Mouse (Mus musculus): ENCODE measurements around the gene Rcc1l.
A peak's percentile ranks its signal among the peaks of the same experiment; 100 is the strongest.

The Rcc1l gene

DNA sequence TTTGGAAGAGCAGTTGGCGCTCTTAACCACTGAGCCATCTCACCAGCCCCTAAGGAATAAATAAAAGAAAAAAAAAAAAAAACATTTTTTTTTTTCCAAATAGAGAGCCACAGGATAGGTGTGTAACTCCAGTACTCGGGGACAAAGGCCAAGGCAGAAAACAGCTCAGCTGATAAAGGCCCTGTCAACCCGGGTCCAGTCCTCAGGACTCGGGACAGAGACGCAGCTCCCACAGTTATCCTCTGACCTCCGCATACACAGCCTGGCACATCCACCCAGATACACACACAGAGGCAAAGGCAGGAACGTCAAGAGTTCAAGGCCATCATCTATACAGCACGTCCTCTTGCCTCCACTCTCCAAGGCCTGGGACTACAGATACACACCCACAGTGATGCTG, 6.4 kb downstream of the Rcc1l start:
- DNase-seq (ENCODE audit: low spot score), result no peak

DNA sequence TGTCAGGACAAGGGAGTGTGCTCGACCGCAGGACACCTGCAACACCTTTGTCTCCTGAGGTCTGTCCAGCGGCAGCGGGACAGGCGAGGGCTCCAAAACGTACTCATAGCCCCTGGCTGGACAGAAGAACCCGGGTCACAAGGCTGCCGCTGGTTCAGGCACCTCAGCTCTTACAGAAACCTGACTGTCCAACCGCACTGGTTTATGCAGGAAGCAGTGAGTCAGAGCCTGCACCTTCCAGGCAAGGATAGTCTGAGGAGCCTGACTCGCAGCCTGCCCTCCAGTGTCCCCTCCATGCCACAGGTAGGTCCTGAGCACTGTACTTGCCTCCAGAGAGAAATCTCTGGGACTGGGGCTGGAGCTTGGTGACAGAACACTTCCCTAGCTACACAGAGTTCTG, 7.3 kb downstream of the Rcc1l start:
- no peak for DNase-seq (ENCODE audit: low spot score)

DNA sequence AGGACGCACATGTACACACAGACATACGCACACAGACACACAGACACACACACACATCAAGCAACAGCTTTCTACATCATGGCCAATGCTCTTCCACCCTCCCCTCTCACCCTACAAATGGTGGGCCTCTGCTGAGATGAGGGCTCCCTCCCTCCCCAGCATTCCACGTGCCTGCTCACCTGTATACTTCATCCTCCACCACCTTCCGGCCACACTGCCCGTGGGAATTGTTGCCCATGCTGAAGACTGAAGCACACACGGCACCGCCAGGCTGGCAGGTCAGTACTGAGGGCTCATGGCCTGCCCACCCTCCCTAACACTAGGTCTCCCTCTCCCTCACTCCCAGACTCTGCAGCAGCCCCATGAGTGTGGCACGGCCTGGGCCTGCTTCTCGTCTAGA, 8.5 kb downstream of the Rcc1l start:
- DNase-seq (ENCODE audit: low spot score), result no peak

DNA sequence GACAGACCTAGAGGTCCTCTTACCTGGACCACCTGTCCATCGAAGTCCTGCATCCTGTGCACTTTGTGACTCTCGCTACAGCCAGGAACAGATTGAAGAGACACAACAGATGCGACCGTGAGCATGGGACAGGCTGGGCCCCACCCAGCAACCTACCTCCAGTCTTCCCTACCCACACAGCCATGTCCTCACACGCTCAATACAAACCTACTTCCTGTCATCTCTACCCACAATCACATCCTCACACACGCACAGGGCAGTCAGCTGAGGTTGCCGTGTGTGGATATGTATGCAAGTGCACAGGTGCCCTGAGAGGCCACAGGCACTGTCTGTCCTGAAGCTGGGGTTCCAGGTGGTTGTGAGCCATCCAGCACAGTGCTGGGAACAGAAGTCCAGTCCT, 9.9 kb downstream of the Rcc1l start:
- DNase-seq (ENCODE audit: low spot score), result no peak

DNA sequence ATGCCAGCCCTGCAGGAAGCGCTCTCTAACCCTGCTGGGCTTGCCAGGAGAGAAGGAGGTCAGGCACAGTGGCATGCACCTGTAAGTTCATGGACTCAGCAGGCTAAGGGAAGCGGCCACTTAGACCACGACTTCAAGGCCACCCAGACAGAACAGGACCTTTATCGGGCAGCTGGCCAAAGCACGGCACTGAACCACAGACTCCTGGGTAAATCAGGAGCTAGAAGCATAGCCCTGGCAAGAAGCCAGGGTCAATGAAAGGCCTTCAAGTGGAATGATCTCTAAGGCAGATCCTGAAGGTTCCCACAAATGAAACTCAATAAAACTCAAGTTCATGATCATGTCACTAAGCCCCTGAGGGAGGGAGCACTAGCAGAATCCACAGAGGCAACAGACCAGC, 11.9 kb downstream of the Rcc1l start:
- DNase-seq (ENCODE audit: low spot score), result no peak

DNA sequence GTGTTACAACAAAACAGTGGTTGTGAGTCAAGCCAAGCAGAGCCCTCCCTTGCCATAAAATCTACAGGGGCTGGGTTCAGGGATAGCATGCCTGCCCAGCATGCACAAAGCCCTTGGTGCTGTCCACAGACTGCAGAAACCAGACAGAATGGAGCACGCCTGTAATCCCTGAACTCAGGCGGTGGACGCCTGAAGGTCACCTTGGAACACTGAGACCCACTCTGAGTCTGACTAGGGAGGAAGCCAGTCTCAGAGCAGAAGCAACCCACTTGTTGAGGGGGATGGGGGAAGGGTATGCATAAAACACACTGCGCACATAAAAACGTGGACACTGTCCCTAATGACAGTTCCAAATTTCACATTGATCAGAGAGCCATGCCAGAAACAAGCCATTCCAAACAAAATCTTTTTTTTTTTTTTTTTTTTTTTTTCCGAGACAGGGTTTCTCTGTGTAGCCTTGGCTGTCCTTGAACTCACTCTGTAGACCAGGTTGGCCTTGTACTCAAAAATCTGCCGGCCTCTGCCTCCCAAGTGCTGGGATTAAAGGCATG, 20.6 kb downstream of the Rcc1l start:
- no peak for DNase-seq (ENCODE audit: low spot score)

DNA sequence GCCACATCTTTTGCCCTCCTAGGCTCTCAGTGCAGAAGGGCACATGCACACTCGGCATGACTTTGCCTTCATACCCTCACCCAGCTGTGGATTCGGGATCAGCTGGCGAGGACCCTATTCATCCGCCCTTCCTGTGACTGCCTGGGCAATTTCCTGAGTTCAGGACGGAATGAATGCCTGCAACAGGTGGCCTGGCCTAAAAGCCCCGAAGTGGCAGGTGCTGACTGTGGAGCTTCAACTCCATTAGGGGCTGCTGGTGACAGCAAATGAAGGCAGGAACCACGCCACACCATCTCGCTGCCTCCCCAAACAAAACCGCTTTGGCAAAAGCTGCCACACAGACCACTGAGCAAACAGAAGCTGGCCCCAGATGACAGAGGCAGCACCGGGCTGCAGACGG, 24.7 kb downstream of the Rcc1l start:
- DNase-seq (ENCODE audit: low spot score), result no peak

DNA sequence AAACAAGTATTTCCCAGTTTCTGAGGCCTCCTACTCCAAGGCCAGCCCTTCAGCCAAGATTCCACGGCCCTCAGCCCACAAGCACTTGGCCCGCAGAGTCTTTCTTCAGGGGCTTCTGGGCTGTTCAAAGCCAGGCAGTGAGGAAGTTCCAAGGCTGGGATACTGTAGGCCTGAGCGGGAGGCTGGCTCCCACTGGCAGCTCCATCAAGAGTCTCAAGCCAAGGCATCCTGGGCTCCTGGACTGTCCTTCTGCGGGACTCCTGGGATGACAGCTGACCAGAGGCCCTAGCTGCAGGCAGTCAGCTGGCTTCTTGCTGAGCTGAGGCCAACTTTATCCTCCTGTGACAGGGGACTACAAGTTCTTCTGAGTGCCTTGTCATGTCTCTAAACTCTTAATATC, 28.4 kb downstream of the Rcc1l start:
- DNase-seq (ENCODE audit: low spot score), result no peak

DNA sequence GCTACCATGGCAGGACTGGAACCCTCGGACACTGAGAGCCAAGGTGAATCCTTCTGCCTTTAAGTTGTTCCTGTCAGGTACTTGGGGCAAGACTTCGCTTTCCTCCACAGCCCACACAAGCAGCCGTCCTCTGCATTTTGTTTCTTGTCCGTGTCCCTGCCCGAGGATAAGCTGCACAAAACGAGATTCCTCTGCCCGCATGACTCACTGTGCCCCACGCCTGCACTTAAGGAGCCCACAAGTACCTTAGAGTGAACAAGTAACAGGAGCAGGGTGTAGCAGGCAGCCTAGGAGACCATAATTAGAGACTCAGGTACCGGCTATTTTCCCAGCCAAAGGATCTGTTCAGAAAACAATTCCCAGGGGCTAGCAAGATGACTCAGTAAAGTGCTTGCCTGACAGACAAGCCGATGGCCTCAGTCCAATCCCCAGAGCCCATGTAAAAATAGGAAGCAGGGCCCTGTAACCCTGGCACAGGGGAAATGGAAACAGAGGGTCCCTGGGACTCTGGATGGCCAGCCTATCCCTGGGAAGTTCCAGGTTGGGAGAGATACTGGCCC, 29.3 kb downstream of the Rcc1l start:
- DNase-seq (ENCODE audit: low spot score), result peak; percentile 73

DNA sequence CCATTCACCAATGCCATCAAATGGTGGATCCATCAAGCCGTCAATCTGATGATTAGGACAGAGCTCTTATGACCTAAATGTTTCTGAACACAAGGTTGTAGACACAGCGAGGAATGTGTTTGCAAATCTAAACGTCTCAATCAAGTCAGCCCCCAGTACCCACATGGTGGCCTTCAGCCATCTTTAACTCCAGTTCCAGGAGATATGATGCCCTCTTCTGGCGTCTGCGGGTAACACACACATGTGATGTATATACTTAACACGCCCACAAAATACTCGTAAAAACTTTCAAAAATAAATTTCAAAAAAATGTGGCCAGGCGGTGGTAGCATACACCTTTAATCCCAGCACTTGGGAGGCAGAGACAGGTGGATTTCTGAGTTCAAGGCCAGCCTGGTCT, 31.6 kb downstream of the Rcc1l start:
- DNase-seq (ENCODE audit: low spot score), result no peak

DNA sequence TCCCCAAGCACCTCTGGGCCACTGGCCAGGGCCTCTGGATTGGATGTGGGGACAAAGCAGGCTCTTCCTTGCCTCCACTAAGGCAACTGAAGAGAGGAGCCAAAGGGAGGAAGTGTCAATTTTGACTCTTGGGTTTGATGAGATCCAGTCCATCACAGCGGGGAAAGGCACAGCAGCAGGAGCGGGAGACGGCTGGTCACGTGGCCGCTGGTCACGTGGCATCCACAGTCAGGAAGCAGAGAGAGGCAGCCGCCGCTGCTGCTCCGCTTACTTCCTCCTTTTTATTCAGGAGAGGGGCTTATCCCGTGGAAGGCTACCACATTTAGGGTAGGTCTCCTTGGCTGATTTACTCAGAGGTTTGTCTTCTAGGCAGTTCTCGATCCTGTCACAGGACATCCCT, 34.2 kb downstream of the Rcc1l start:
- no peak for DNase-seq (ENCODE audit: low spot score)

DNA sequence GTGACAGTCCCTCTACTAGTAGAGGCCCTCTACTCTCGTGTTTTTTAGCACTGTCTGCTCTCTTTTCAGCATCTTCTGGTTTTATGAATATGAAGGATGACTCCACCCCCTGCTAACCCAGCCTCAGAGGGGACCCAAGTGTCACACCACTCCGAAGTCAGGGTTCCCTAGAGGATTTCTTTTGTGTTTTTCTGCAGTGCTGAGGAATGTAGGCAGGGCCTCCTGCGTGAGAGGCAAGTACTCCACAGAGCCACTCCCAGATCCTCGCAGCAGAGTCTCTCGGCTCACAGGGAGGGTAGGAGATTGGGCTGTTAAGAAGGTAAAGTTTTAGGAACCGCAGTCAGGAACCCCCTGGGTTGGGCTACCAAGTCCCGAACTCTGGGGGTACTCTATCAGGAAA, 35.3 kb downstream of the Rcc1l start:
- no peak for DNase-seq (ENCODE audit: low spot score)

DNA sequence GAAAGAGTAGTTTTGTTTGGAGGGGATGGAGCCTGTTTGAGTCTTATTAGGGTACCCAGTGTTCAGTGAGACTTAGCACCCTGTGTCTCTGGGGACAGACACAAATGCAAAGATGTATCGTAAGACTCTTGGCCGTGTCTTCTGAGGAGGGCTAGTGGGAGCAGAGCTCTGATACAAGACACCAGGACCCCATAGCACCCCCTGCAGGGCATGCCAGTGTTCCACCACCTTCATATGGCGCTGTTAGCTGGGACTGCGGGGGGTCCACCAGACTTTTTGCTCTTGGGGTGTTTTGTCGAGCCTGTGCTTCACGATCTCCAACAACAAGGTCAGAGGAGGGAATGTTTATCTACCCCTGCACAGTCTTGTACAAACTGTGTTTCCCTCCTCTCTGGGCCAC, 37.1 kb downstream of the Rcc1l start:
- no peak for DNase-seq (ENCODE audit: low spot score)

DNA sequence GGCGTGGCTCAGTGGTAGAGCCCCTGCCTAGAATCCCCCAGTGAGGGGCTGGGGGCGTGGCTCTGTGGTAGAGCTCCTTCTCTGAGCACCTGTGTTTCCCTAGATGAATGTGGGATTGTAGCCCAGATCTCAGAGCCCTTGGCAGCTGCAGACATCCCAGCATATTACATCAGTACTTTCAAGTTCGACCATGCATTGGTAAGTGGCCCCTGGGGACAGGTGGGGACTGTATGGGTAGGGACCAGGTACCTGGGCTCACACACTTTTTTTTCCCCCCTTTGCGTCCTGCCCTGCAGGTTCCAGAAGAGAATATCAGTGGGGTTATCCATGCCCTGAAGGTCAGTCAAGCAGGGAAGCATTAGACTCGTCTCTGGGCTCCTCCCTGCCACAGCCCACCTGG, 38.6 kb downstream of the Rcc1l start:
- DNase-seq (ENCODE audit: low spot score), result no peak

DNA sequence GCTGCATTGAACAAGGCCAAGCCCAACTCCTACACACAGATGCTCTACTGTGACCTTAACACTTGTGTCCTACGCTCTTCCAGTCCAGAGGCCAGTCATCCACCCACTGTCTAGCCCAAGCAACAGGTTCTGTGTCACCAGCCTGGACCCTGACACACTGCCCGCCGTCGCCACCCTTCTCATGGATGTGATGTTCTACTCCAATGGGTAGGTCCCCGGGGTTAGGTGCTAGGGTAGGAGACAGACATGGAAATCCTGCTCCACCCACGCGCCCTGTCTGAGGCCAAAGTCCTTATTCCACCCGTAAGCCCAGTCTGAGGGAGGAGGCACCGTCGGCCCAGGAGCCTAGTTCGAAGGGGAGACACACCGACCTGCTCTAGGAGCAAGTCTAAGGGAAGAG, 40.6 kb downstream of the Rcc1l start:
- DNase-seq (ENCODE audit: low spot score), result no peak

DNA sequence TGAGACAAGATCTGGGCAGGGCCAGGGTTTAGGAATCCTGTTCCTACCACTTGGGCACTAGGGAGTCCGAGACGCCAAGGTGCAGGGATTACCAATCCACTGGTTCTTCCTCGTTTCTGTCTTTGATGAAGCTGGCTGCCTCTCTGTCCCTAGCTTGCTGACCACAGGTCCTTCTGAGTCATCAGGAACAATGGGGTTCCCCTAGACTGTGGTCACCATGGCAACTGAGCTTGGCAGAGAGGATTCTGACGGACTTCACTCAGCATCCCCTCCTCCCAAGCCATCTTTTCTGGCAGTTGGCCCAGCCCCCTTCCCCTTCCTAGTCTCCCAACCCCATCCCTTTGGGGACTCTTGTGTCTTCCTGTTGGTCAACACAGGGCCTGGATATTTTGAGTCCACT, 45.0 kb downstream of the Rcc1l start:
- DNase-seq (ENCODE audit: low spot score), result no peak

DNA sequence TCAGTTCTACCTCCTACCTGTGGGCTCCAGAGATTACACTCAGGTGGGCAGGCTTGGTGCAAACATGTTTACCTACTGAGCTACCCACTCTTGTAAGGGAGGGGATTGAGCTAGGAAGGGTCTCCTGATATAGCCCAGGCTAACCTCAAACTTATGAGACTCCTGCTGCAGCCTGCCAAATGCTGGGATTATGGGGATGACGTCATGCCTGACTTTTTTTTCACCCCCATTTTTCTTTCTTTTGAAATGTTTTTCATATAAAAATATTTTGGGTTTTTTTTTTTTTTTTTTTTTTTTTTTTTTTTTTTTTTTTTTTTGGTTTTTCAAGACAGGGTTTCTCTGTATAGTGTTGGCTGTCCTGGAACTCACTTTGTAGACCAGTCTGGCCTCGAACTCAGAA, 50.3 kb downstream of the Rcc1l start:
- no peak for DNase-seq (ENCODE audit: low spot score)

DNA sequence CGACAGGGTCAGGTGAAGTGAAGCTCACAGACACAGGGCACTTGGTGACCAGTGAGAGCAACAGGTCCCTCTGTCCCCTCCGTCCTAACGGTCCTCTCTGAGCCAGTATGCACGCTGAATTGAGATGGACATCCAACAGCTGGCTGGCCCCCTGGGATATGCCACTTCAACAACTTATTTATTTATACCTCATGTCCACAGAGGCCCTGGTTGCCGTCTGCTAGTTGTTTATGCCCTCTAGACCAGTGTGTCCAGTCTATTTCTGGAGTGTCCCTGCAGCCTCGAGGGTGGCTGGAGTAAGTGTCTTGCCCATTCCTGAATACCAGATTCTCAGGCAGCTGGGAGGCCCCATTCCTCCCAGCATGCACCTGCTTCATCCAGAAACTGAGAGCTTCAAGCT, 52.7 kb downstream of the Rcc1l start:
- no peak for DNase-seq (ENCODE audit: low spot score)

DNA sequence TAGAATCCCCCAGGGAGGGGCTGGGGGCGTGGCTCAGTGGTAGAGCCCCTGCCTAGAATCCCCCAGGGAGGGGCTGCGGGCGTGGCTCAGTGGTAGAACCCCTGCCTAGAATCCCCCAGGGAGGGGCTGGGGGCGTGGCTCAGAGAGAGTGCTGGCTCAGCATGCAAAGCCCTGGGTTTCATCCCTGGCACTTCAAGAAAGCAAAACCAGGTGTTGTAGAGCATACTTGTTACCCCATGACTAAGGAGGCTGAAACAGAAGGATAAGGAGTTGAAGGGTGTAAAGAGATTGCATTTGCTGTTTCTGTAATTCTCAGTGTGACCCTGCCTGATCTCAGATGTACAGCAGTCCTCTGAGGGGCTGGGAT, 54.7 kb downstream of the Rcc1l start:
- DNase-seq (ENCODE audit: low spot score), result no peak

DNA sequence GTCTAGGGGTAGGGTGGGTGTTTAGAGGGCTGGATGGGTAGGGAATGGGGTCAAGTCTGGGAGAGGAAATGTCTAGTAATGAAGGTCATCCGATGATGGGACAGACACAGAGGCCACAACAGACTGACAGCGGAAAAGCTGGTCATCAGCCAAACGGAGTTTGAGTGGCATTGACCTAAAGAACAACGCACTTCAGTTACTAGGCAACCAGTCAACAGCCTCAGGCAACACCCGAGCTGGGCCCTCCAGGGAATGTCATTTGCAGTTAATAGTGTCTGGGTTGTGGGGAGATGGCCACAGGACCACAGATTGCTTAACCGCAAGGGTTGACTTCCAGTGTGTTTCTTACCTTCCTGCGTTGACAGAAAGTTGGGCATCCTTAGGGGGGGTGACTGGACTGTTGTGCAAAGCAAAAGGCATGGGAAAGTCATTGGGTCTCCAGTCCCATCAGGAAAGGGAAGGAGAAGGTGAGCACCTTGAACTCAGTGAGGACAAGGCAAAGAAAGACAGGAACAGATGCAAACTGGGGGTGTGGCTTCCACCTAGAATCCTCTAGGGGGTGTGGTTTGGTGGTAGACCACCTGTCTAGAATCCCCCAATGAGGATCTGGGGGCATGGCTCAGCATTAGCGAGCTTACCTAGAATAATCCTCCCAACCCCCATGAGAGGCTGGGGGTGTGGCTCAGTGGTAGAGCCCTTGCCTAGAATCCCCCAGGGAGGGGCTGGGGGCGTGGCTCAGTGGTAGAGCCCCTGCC, 55.3 kb downstream of the Rcc1l start:
- peak; percentile 53 for DNase-seq (ENCODE audit: low spot score)

DNA sequence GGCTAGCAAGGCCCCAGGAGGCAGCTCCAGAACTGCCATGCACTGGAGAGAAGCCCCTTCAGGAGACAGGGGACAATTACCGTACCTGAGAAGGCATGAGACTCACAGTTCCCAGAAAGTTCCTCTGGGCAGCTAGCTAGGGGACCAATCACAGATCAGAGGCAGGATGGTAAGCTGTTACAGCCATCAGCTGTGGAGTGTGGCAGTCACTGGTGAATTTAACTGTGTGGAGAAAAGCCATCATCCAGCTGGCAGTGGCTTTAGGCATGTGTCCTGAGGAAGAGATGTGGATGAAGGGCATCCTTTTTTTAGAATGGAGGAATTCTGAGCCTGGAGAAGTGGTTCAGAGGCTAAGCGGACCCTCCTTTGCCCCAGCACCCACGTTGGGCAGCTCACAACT, 56.4 kb downstream of the Rcc1l start:
- DNase-seq (ENCODE audit: low spot score), result no peak

DNA sequence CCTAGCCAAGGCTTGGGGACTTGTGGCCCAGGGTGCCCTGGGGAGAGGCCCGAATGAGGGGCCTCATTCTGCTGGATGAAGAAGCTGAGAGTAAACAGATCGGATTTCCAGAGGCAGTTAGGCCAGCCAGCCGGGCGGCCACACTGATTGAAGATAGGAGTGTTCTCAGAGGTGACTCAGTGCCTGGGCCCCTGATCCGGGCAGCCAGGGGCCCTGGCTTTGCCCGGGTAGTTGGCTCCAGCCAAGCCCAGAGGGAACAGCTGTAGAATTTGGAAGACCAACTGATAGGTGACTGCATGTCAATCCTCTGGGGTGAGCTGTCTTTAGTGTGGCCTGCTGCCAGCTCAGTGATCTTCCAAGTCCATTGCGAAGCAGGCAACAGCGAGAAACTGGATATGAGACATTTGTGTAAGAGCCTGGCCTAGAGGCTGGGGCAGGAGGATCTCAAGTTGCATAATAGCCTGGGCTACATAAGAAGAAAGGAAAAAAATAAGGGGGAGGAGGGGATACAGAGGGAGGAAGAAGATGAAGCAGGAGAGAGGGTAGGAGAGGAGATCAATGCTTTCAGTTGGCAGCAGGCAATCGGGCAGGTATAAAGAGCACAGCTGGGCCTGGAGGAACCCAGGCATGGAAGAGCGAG, 57.0 kb downstream of the Rcc1l start:
- DNase-seq (ENCODE audit: low spot score), result no peak

DNA sequence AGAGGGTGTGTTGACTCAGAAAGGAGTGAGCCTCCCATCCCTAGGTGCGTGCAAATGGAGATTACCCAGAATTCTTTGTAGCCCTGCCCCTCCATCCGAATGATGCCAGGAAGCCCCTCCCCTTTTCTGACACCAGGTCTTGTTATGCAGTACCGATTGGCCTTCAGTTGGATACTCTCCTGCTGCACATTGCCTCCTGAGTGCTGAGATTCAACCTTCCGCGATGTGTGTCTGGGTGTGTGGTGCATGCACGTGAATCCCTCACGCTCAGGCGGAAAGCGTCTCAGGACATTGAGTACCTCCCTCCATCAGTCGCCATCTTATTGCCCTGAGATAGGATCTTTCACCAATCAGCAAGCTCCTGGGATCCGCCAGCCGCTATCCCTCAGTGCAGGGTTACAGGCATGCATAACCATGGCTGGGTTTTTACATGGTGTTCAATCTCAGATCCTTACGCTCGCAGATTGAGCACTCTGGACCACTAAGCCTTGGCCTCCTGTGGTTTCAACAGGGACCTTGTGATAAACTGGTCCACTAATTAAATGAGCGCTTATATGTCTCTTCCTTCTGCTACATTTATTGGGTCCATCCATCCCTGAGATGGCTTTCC, 57.7 kb downstream of the Rcc1l start:
- DNase-seq (ENCODE audit: low spot score), result no peak
